Mouse (Mus musculus) lung, postnatal 0 days (tissue): ENCODE measurements around the gene Col6a1.

Source experiments
- CTCF ChIP-seq: IDR thresholded peaks from 2 replicates; pipeline ENCODE4 v1.5.1; 2016; ENCODE audit warnings: antibody characterized with exemption, mild to moderate bottlenecking
- EP300 ChIP-seq: IDR thresholded peaks from 2 replicates; pipeline ENCODE4 v1.6.1; 2016; ENCODE audit warnings: antibody characterized with exemption, mild to moderate bottlenecking, control low read depth

DNA sequence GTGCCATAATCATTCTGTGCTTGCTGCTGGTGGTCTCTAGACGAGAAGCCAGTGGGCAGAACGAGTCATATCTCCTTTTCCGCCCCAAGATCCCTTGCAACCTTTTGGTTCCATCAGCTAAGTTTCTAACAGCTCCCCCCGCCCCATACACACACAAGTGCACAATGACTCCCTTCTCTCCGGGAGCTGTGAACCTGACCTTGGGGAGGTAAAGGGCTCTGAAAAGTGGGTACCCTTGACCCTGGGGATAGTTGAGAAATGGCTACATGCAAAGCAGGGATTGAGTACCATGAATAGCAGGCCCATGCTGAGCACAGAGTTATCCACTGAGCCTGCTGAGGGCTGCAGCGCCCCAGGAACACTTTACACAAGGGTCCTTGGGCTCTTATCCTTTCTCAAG lies 6.4 kb upstream of the Col6a1 start:
- no peak for TF ChIP-seq CTCF
- no peak for TF ChIP-seq EP300
